Mouse (Mus musculus): ENCODE measurements around the gene Kcnb1.

Gene Kcnb1

DNA sequence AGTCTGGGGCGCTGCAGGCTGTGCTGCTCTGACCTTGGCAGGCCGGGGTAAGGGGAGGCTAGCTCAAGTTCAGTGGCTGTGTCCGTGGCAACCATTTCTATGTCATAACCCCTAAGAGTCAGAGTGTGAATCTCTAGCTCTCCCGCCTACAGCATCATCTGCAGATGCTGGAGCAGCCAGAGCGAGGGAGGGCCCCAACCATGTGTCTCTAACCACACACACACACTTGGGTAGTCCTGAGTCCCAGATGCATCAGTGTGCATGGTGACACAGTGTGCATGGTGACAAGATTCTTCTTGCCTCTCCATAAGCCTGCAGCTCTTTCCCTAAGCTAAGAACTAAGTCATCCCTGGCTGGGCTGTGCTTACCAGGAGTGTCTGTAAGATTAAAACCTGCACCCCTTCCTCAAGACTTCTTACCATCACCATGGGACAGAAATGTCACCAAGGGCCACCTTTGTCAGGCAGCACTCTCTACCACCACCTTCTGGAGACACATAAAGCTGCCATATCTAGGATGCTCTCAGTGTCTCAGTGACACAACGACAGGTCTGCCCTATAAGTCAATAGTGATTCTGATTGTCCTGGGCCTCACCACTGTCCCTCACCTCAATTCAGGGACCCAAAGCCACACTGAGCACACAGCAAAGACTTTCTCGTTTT, 13.7 kb upstream of the Kcnb1 start:
- no peak for DNase-seq

DNA sequence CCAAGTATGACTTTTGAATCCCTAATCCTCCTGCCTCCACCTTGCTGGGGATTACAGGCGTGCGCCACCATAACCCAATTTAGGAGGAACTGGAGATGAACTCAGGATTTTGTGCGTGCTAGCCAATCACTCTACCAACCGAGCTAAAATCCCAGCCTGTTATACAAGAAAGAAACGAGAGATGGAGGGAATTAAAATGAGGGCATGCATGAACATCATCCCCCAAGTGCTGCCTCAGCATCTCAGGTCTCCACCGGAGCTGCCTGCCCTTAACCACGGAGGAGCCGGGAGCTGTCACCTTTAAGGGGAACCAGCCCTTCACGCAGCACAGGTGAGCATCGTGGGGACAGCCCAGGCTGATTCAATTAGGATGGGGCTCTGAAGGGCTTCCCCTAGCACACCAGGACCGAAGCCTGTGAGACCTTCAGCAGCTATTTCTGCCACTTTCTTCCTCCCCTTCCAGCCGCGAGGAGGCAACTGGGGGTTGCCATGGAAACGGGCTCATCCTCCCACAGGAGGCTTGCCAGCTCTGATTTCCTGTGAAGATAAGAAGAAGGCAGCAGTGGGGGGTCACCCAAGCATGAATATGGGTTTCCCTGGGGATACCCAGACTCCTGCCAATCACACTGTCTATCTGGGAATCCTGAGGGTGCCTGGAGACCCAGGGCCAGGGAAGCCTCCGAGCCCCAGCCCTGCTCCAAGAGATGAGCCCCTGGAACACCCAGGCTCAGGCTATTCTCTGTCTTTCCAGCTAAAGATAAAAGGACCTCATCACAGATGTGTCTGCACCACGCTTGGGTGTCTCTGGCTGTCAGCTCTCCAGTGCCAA, 11.7 kb upstream of the Kcnb1 start:
- DNase-seq = peak; percentile 48 to 51

DNA sequence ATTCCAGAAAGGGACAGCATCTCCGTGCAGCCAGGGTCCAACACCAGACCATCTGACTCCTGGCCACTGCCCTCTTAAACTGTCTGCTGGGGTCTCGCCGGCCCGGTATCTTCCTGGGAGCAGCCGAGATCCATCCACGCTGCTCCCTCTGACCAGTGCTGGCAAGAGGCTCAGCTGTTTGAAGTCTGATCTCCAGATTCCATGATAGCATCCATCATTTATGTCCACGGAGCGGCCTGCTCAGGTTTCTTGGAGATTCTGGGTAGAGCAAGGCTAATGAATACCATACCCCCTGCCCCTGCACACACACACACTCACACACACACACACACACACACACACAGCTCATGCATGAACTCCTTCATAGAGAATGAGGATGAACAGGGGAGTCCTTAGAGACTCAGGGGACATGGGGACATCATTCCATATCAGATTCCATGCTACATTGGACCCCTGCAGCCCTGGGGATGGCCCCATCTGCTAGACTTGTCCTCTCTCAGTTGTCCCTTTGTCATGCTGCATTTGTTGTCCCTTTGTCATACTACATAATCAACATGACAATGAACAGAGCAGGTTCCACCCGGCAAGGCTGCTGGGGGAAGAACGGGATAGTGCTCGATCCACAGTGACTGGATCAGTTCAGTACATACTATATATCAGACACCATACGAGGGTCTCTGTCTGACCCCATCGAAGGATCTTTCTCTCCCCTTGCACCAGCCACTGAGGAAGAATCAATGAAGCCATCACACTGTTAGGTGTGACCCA, 8.9 kb upstream of the Kcnb1 start:
- DNase-seq = no peak

DNA sequence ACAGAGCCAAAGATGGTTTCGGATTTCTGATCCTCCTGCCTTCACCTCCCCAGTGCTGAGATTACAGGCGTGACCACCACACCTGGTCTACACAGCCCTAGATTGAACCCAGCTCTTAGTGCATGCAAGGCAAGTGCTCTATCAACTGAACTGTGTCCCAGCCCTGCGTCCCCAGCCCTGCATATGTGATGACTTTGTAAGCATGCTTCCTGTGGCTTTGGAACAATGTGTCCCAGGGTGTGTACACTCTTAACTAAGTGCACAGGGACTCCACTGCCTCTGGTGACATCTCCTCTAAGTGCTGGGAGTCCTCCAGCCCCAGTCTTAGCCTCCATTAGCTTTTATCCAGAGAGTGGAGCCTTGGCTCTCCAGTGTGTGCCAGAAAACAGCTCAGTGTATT, 3.4 kb upstream of the Kcnb1 start:
- DNase-seq = peak in 1 of 2 experiments; percentile 32

DNA sequence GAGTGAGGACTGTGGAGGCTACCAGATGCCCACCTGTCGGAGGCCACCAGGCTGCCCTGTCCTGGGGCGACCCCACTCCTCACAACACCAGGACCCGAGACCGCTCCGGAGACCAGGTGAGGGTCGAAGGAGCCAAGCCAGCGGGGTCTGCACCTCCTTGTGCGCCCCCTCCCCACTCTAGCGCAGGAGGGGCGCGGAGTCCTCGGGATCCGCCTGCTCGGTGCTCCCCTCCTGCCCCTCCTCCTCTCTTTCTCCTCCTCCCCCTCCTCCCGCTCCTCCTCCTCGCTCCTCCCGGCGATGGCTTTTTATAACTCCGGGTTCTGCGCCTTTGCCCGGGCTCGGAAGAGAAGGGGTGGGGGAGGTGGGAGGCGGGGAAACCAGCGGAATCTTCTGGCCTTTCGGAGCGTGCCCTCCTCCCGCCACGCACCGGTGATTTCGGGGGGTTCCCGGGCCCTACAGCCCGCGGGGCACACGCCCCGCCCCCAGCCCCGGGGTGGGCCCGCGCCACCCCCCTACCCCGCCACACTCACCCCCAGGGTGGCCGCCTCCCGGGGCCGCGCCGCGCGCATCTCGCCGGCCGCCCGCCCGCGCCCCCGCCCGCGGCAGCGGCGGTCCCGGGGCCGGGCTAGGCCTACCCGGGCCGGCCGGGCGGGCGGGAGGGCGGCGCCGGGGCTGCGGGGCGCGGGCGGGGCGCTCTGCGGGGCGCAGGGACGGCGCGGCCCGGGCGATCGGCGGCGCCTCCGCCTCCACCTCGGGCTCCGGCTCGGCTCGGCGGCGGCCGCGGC, 472 bp downstream of the Kcnb1 start:
- peak; percentile 52 to 57 for DNase-seq

DNA sequence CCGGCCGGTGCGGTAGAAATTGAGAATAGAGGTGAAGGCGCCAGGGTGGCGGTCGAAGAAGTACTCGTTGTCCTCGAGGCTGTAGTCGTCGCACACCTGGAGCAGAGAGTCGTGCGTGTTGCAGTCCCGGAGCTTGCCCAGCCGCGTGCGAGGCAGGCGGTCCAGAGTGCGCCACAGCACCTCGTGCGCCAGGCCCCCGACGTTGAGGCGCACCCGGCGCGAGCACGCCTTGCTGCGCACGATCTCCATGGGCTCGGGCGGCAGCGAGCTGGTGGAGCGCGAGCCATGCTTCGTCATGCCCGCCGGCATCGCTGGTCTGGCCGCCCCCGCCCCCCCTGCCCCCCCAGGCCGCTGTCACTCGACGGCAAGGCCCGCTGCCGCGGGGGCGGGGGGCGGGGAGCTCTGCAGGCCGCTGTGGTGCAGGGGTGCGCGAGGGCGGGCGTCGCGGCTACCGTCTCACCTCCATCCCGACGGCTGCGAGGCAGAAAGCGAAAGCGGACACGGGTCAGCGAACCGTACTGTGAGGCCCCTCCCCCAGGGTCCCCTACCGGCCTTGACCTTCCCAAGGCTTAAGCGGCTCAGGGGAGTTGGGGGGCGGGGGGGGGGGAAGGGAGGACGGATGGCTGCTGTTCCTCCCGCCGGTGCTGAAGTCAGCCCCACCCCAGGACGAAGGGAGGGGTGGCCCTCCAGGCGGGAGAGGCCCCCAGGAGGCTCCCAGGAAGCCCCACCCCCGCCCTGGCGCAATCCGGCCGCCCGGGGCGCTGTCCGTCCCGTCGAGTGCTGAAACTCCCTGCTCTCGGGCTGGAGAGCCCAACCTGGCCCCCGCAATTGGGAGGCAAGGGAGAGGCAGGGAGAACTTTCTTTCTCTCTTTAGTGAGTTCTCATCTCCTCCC, 1.4 kb downstream of the Kcnb1 start:
- DNase-seq = peak; percentile 81 to 93

DNA sequence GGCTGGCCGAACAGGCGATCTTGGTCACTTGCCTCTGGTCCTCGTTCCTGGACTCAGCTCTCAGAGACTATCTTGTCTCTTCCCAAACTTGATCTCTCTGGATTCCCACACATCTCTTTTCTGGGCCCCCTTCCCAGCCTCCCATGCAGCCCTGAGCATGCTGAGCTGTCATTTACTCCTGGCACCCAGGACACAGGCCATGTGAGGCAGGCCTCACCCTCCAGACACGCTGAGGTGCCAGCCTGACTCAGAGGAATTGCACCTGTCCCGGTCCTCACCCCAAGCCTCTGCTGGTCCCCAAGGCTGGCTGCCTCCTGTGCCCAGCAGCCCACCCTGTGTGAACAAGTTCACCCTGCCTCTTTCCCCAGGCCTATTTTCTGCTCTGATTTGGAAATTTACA, 2.8 kb downstream of the Kcnb1 start:
- DNase-seq = no peak

DNA sequence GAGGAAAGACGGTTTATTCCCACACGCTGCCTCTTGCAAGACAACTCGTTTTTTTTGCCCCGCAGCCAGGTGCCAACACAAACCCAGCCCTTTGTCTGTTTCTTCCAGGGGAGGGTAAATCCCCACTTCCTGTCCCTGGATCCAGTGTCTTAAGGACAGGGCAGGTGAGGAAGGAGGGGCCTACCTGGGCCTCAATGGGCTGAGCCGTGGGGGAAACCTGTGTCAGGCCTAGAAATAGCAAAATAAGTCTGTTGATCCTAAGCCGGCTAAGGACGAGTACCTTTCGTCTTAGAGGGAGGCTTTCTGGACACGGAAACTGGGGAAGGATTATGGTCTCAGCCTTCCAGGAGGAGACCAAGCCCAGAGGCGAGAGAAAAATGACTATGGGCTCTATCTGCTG, 3.4 kb downstream of the Kcnb1 start:
- DNase-seq = no peak

DNA sequence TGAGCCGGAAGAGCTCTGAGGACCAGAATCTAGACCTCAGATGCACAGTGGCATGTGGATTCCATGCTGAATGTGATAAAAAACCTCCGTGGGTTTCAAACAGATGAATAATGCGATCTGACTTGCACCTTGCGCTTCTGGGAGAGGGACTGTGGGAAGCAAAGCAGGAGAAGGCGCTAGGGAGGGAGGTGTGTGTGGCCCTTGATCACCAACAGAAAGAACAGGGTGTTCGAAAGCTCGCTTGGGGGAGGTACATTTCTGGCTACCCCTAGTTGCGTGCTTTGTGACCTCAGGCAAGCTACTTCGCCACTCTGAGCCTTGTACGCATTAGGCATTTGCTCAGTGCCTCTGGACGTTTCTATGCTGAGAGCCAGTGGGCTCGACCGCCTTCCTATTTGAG, 4.0 kb downstream of the Kcnb1 start:
- no peak for DNase-seq

DNA sequence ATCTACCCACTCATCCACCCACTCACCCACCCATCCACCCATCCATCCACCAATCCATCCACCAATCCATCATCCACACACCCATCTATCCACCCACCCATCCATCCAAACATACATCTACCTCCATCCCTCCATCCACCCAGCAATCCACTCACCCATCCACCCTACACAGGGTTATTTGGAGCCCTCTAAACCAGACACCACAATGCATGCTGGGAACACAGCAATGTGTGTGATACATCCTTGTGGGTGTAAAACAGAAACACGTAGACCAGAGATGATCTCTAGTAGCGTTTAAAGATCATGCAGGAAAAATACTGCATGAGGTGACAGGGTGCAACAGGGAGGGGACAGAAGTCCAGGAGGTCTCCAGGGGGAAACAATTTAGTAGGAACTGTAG, 4.5 kb downstream of the Kcnb1 start:
- DNase-seq = no peak

DNA sequence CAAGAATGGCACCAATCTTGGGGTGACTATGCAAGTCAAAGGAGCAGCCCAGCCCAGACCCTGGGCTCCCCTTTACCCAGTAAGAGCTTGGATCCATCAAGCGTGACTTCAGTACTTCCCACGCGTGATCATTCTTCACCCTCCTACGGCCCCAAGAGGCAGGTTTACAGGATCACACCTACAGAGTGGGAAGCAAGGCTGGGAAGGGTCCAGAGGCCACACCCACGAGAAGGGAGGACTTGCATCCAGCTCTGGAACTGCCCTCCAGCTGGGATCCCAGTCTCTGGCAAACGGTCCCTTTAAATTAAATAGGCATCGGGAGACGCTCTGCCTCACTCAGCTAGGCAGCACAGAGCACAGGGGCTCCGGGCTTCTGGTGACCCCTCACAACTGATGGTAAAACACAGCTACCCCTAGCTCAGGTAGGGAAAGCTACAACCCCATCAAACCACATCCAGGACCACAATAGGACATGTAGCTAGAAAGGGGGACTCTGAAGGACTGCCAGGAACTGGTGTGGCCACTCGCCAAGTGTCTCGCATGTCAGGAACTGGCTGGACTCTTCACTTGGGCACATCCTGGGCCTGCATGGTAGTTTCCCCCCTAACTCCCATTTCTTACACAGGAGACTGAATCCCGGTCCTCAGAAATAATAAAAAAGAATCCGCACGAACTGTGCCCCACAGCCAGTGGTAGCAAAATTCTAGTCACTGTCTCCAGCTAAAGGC, 8.1 kb downstream of the Kcnb1 start:
- DNase-seq = no peak

DNA sequence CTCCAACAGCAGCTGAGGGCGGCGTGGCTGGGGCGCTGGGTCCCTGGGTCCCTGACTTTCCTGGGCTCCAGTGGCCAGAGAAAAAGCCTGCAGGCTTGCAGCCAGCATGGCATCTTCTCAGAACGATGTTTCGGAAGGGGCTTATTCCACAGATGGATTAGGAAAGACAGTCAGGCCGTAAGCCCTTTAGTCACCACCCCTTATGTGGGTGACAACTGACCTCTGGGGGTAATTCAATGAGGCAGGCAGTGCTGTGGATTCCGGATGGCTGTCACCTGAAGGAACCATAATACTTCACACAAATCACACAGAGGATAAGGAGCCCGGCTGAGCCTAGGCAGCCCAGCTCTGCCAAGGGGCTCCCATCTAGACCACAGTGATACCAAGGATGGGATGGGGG, 8.9 kb downstream of the Kcnb1 start:
- no peak for DNase-seq

DNA sequence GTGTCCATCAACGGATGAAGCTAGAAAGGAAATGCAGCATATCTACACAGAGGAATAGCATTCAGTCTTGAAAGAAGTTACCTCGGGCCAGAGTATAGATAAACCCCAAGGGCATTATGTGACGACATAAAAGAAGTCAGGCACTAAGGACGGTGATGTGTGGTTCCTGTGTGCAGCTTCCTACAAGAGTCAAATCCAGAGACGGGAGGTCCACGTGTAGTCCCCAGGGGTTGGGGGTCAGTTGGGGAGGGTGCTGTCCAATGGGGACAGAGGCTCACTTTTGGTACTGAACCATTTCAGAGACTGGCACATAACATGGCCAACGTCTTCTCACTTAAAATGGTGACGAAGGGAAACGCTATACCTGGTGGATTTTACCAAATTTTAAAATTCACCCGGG, 10.7 kb downstream of the Kcnb1 start:
- no peak for DNase-seq

DNA sequence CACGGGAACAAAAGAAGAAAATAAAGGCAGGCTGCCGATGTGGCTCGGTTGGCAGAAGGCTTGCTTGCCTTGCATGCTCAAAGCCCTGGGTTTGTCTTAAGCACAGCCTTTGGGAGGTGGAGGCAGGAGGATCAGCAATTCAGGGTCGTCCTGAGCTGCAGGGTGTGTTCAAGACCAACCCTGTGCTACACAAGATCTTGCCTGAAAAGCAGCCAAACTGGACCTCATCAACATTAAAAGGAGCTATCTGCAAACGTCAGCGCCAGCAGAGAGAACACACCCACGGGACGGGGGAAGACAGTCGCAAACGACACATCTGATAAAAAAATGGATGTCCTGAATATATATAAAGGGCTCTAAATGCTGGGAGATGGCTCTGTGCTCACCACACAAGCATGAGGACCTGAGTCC, 12.7 kb downstream of the Kcnb1 start:
- DNase-seq = no peak

DNA sequence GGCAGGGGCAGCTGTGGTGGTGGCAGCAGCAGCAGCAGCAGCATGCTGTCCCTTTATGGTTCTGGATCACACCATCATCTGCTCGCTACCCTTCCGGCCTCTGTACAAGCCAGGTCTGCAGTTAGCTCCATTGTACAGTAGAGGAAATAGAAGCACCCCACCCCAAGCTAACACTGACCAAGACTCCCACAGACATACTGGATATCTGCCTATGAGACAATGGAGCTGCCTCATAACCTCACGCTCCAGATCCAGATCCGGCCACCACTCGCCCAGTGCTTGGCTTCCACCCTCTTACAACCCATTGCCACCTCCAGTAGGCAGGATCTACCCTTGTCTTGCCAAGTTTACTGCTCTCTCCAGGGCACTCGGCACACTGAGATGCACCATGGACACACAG, 14.7 kb downstream of the Kcnb1 start:
- peak; percentile 18 to 37 for DNase-seq

DNA sequence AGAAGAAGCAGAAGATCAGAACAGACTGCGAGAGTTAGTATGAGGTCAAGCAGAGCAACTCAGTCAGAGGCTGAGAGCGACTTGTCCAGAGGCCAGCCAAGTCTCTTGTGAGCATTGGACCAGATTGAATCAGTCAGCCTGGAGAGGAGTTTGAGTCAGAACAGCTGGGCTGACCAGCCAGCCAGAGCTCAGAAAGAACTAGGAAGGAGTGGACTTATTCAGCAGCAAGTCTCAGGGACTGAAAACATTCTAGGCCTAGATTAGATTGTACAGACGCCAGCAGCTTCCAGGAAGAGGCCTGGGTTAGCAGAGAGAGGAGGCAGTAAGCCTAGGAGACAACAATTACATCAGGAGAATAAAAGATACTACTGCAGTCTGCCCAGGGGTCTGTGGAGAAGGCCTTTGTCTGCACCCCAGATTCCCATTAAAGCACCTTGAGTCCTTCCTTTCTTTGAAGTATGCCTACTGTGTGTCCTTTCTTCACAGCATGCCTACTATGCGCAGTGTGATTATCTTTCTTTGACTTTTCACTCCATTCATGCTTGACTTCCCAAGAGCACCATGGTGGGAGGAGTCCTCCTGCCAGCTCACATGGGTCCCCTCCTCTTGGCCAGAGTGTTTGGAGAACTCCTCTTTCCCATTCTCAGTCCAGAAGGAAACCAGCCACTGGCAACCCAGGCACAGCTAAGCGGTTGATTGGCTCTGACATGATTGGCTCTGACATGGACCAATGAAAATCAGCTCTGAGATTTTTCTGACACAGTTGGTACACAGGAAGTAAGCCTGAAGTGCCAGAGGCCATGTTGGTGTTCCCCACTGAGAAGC, 16.7 kb downstream of the Kcnb1 start:
- DNase-seq = peak; percentile 31 to 57

DNA sequence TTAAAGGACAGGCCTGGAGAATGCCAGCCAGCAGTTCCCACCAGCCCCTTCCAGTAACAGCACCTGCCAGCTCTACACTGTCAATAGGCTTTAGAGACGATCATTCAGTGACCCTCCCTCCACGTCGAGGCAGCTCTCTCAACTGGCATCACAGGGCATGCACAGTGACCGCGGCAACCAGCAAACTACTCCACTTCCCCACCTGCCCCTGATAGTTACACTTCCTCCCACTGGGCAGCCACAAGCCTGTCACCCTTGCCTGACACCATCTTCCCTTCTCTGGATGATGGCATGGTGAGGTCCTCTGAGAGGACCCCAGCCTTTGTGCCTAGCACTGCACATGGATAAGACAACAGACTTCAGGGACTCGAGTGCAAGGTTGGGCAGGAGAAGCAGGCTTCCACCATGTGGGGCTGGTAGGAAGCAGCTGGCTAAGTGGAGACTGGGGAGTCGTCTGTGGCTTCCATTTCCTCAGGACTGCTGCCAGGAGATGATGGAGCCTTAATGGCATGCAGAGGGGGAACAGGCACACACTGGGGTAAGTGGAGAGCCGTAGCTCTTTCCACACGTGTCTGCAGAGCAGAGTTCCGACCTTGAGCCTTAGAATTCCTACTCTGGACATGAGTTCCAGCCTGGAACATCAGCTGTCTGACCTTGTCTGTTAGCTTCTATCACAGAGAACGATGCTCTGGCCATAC, 22.3 kb downstream of the Kcnb1 start:
- peak in 1 of 2 experiments; percentile 43 for DNase-seq

DNA sequence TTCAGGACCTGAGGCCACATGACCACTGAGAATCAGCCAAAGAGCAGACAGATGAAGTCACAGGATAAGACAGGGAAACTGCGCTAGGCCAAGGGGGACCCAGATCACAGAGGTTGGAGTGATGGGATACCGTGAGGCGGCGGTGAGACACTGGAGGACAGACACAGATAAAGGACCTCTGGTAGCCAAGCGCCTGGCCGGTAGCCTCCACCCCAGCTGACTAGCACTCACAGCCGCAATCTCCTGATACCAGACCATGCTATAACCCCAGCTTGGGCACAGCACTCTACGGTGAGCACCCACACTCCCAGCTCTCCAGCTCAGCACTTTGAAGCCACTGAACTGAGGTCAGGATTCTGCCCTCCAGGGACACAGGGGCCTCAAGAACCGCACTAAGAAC, 26.4 kb downstream of the Kcnb1 start:
- DNase-seq = no peak

DNA sequence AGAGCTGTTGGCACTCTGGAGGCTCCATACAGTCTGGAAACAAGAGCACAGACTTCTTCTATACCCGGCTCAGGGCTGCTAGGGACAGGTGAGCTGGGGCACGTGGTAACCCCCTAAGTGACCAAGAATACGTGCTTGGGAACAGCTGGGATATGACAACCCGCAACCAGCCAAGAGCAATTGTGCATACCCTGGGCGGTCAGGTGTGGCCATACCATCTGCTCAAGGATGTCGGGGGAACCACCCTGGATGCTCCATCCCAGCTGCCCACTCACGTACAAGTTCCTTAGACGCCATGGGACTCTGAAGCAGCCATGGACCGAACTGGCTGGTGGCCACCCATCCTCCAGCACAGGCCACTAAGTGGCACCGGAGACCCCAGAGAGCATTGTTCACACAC, 26.8 kb downstream of the Kcnb1 start:
- no peak for DNase-seq
